In the genomic region with DNA sequence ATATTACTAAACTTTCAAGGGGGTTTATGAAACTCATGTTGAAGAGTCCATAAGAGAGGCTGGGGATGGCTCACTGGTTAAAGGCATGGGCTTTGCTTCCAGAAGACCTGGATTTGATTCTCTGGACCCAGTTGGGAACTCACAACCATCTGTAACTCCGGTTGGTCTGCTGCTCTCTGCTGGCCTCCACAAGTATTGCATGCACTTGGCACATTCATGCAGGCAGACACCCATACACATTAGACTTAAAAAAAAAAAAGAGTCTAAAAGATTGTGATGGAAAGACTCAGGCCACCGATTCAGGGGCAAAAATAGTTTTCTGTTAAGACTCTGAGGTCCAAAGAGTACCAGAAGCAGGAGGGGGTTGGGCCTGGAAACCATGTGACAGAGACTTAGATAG, we compare ENCODE assay signal across 9 mouse cellular contexts. TPM values are rescaled to one million over a fixed set of nuclear protein-coding genes. Genes with fewer than 3 reads are reported as not detected.
DNase-seq lines count a peak whose midpoint lies in the region; ATAC-seq and TF ChIP-seq lines count a peak whose summit lies in the region.
"Had no signal": no experiment of that assay in that cellular context is flagged by ENCODE, and none has a peak within 500 bp of the region (broad histone marks: within the 10 kb centered on the region; RNA-seq: fewer than 3 reads in every experiment).

No protein-coding gene starts in this region.

- no peak for TF ChIP-seq EP300 in liver, postnatal 0 days (IDR thresholded peaks at IDR 0.05; ENCODE audit: low read depth)

- 36% methylated on average over 2 of the region's 2 CpGs for WGBS in liver, postnatal 0 days (ENCODE audit: insufficient replicate concordance)

- ATAC-seq in liver, postnatal 0 days: peak; percentile 58
- no peak; the same call in 1 of the 2 replicates for ATAC-seq in megakaryocyte-erythroid progenitor cell, adult 5-6 weeks (replicated peaks; ENCODE audit: low FRiP score, low TSS enrichment, poor library complexity, severe bottlenecking)

- H3K9me3 ChIP-seq in liver, postnatal 0 days (ENCODE audit: low read length): no peaks in the 10 kb centered on the region
- H3K9me3 ChIP-seq: hindbrain, embryonic 15.5 days had no signal

- no peak overlapping the region for H3K27ac ChIP-seq in testis, adult 2 months (ENCODE audit: control insufficient read depth, insufficient read depth, low read depth, low read length)
- H3K27ac ChIP-seq in liver, postnatal 0 days (ENCODE audit: low read depth): peak overlapping the region; percentile 49; the same call in 1 of the 2 replicates
- H3K27ac ChIP-seq: hindbrain, embryonic 15.5 days had no signal

- no peak overlapping the region for H3K4me2 ChIP-seq in liver, postnatal 0 days (ENCODE audit: low read depth, low read length)
- H3K4me2 ChIP-seq: hindbrain, embryonic 15.5 days had no signal

- DNase-seq in testis, postnatal 14 days (ENCODE audit: low spot score): no peak
- DNase-seq in c-Kit-negative CD71-positive TER-119-positive erythroid progenitor cells, embryonic 14.5 days (ENCODE audit: low read depth, low spot score): peak; percentile 68
- peak; percentile 58 for DNase-seq in gastrocnemius, adult 18-20 months (ENCODE audit: low spot score)
- DNase-seq in kidney, postnatal 14 days: peak; percentile 81
- peak; percentile 85 for DNase-seq in liver, postnatal 0 days
- peak; percentile 83 for DNase-seq in right cerebral cortex, postnatal 4 days

- H3K27me3 ChIP-seq in testis, adult 2 months (ENCODE audit: control insufficient read depth, insufficient read depth, low read length): no peaks in the 10 kb centered on the region
- H3K27me3 ChIP-seq in liver, postnatal 0 days (ENCODE audit: insufficient read depth, low read length): no peaks in the 10 kb centered on the region
- H3K27me3 ChIP-seq: hindbrain, embryonic 15.5 days had no signal

- H3K4me1 ChIP-seq in testis, adult 2 months (ENCODE audit: control insufficient read depth, insufficient read depth, low read length): peaks cover 3% of the 10 kb centered on the region; the same call in 1 of the 2 replicates
- H3K4me1 ChIP-seq in liver, postnatal 0 days (ENCODE audit: insufficient read depth): peaks cover 22% of the 10 kb centered on the region

- H3K9ac ChIP-seq in liver, postnatal 0 days (replicated peaks): no peak overlapping the region
- H3K9ac ChIP-seq: hindbrain, embryonic 15.5 days had no signal

- no peak overlapping the region for H3K4me3 ChIP-seq in testis, adult 2 months (ENCODE audit: control insufficient read depth, low read depth, low read length)
- H3K4me3 ChIP-seq in liver, postnatal 0 days (ENCODE audit: low read depth, low read length): no peak overlapping the region
- H3K4me3 ChIP-seq: hindbrain, embryonic 15.5 days had no signal

- no peak for TF ChIP-seq POLR2A in testis, adult 2 months (IDR thresholded peaks at IDR 0.05; ENCODE audit: control insufficient read depth, low read depth, low read length)

- peak; percentile 61; the same call in 1 of the 2 replicates for TF ChIP-seq CTCF in testis, adult 2 months (IDR thresholded peaks at IDR 0.05; ENCODE audit: control insufficient read depth, insufficient read depth, insufficient replicate concordance, low read depth, low read length)
- TF ChIP-seq CTCF in liver, postnatal 0 days (IDR thresholded peaks at IDR 0.05; ENCODE audit: low read depth): peak; percentile 87

- H3K36me3 ChIP-seq in testis, adult 2 months (ENCODE audit: control insufficient read depth, insufficient read depth, low read length): no peaks in the 10 kb centered on the region
- peaks cover 79% of the 10 kb centered on the region for H3K36me3 ChIP-seq in liver, postnatal 0 days (replicated peaks; ENCODE audit: insufficient read depth, low read length)

RNA-seq across cellular contexts. Expression of a gene that starts 8.1 kb away (rescaled TPM):
- 32.6 and 35.4 TPM in 2 replicates for polyA plus RNA-seq in testis, adult 2 months (2012; rRNA removed)
- total RNA-seq in gastrocnemius, adult 18-20 months (2021): 1 to 10 TPM; 4.1 to 6.2 TPM
- 88.0 and 97.1 TPM in 2 replicates for polyA plus RNA-seq in liver, postnatal 0 days (2015; fragmentation: Nextera tagmentation; extraction: Ambion mirVana)
- 50.6 and 51.2 TPM in 2 replicates for total RNA-seq in megakaryocyte-erythroid progenitor cell, adult 5-6 weeks (2014; fragmentation: Nextera tagmentation)
- total RNA-seq in megakaryocyte-erythroid progenitor cell, adult 5-6 weeks (2017): 23.2 and 26.6 TPM in 2 replicates

RNA-seq across cellular contexts. Expression of a gene that starts 13.0 kb away (rescaled TPM):
- 329 and 331 TPM in 2 replicates for polyA plus RNA-seq in testis, adult 2 months (2012; rRNA removed)
- 10 to 100 TPM; 83.7 to 89.8 TPM for total RNA-seq in gastrocnemius, adult 18-20 months (2021)
- polyA plus RNA-seq in liver, postnatal 0 days (2015; fragmentation: Nextera tagmentation; extraction: Ambion mirVana): 183 and 195 TPM in 2 replicates
- total RNA-seq in megakaryocyte-erythroid progenitor cell, adult 5-6 weeks (2014; fragmentation: Nextera tagmentation): 222 and 247 TPM in 2 replicates
- total RNA-seq in megakaryocyte-erythroid progenitor cell, adult 5-6 weeks (2017): 196 and 256 TPM in 2 replicates

RNA-seq across cellular contexts. Expression of a gene that starts 13.2 kb away (rescaled TPM):
- polyA plus RNA-seq in testis, adult 2 months (2012; rRNA removed): 28.7 and 29.7 TPM in 2 replicates
- total RNA-seq in gastrocnemius, adult 18-20 months (2021): 1 to 10 TPM; 3.6 to 4.3 TPM
- 59.4 and 67.0 TPM in 2 replicates for polyA plus RNA-seq in liver, postnatal 0 days (2015; fragmentation: Nextera tagmentation; extraction: Ambion mirVana)
- total RNA-seq in megakaryocyte-erythroid progenitor cell, adult 5-6 weeks (2014; fragmentation: Nextera tagmentation): 112 and 116 TPM in 2 replicates
- 136 and 160 TPM in 2 replicates for total RNA-seq in megakaryocyte-erythroid progenitor cell, adult 5-6 weeks (2017)

RNA-seq across cellular contexts. Expression of a gene that starts 49.8 kb away (rescaled TPM):
- polyA plus RNA-seq in testis, adult 2 months (2012; rRNA removed): 3.2 and 3.9 TPM in 2 replicates
- not detected for total RNA-seq in gastrocnemius, adult 18-20 months (2021)
- 2.1 and 2.5 TPM in 2 replicates for polyA plus RNA-seq in liver, postnatal 0 days (2015; fragmentation: Nextera tagmentation; extraction: Ambion mirVana)
- not detected in 2 replicates for total RNA-seq in megakaryocyte-erythroid progenitor cell, adult 5-6 weeks (2014; fragmentation: Nextera tagmentation)
- total RNA-seq in megakaryocyte-erythroid progenitor cell, adult 5-6 weeks (2017): not detected in 2 replicates

Comparison
In these comparisons a context has a peak if more than half of its experiments do, and no peak if none do; other contexts are left out.
1. RNA of a gene that starts 13.2 kb away (total RNA-seq): 112 to 160 TPM in megakaryocyte-erythroid progenitor cell, adult 5-6 weeks; 3.6 to 4.3 TPM in gastrocnemius, adult 18-20 months; every median in the first group is over 10 times any median in the second.